Mouse (Mus musculus): Measurements from ENCODE around the gene Srrm2. TPM values are rescaled to one million over a fixed set of nuclear protein-coding genes. Genes with fewer than 3 reads are reported as not detected.

Gene Srrm2
- total RNA-seq, 1 experiment = 192 TPM

DNA sequence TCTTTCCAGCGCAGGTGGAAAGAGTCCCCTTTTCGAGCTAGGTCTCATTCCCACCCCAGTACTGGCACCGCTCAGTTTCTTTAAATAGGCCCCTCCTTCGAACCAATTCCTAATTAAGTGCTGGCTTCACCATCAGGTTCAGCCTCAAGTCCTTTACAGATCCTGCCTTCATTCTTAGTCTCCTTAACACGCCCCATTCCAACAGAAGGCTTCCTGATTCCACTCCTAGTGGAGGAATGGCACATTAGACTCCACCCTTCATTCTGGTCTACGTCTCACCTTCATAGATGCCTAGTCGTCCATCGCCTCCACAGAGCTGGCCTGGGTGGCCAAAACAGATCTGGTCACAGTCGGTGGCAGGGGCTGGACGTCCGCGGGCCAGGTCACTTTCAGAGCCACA, 47.4 kb upstream of the Srrm2 start:
- H3K9ac ChIP-seq (ENCODE audit: insufficient read depth, low read depth, low read length, poor library complexity, severe bottlenecking) = no peak overlapping the region
- no peak overlapping the region for H3K27ac ChIP-seq (ENCODE audit: insufficient read depth, low read depth, low read length, poor library complexity, severe bottlenecking)
- no peak for DNase-seq (ENCODE audit: low read depth, low spot score)
- no peaks in the 10 kb centered on the region for H3K9me3 ChIP-seq (ENCODE audit: control insufficient read depth, insufficient read depth, low read depth, low read length)
- TF ChIP-seq MAFK (IDR thresholded peaks at IDR 0.05; ENCODE audit: insufficient read depth, low read depth, low read length) (no peak), ZC3H11A (IDR thresholded peaks at IDR 0.05; ENCODE audit: borderline replicate concordance, low read depth, low read length) (no peak), CHD2 (IDR thresholded peaks at IDR 0.05; ENCODE audit: low read depth, low read length) (no peak), ZNF384 (IDR thresholded peaks at IDR 0.05; ENCODE audit: low read depth, low read length) (no peak), HCFC1 (IDR thresholded peaks at IDR 0.05; ENCODE audit: borderline replicate concordance, insufficient read depth, low read length) (no peak)
- in situ Hi-C loops (cut with MboI; ENCODE audit: low sequenced_read_pairs in 2 of 2, unreplicated experiment in 2 of 2) = no loop called here
- no peak overlapping the region for H3K4me3 ChIP-seq (ENCODE audit: insufficient read depth in 1 of 2, low read depth in 1 of 2, low read length in 2 of 2, poor library complexity in 1 of 2, severe bottlenecking in 1 of 2)
- peaks cover 0 to 20% of the 10 kb centered on the region in 2 experiments; a peak in 1 of 4 replicates for H3K4me1 ChIP-seq (ENCODE audit: control insufficient read depth in 2 of 2, insufficient read depth in 2 of 2, low read length in 2 of 2, poor library complexity in 1 of 2)
- no peaks in the 10 kb centered on the region for H3K36me3 ChIP-seq (ENCODE audit: control insufficient read depth, insufficient read depth, low read length, poor library complexity, severe bottlenecking)

DNA sequence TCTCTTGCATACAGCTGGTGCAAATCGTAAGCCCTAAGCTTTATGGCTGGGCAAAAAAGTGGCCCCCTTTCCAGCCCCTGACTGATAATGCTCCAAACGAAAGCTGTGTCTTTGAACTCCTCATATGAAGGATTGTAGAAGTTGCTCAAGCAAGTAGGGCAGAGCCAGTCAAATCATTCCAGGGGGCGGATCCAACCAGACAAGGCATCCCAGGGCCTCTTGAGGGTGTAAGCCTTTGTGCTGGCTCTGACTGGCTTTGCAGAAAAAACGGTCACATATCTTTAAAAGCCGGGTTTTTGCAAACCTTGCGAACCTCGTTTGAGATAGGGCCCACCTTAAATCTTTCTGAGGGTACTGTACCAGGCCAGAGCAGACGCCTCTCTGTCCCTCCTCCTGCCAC, 46.3 kb upstream of the Srrm2 start:
- in situ Hi-C loops (cut with MboI; ENCODE audit: low sequenced_read_pairs in 2 of 2, unreplicated experiment in 2 of 2) = no loop called here
- H3K36me3 ChIP-seq (ENCODE audit: control insufficient read depth, insufficient read depth, low read length, poor library complexity, severe bottlenecking) = no peaks in the 10 kb centered on the region
- DNase-seq (ENCODE audit: low read depth, low spot score) = no peak
- no peak overlapping the region for H3K27ac ChIP-seq (ENCODE audit: insufficient read depth, low read depth, low read length, poor library complexity, severe bottlenecking)
- peaks cover 0 to 20% of the 10 kb centered on the region in 2 experiments; a peak in 1 of 4 replicates for H3K4me1 ChIP-seq (ENCODE audit: control insufficient read depth in 2 of 2, insufficient read depth in 2 of 2, low read length in 2 of 2, poor library complexity in 1 of 2)
- no peaks in the 10 kb centered on the region for H3K9me3 ChIP-seq (ENCODE audit: control insufficient read depth, insufficient read depth, low read depth, low read length)
- TF ChIP-seq CHD2 (IDR thresholded peaks at IDR 0.05; ENCODE audit: low read depth, low read length) (no peak), MAFK (IDR thresholded peaks at IDR 0.05; ENCODE audit: insufficient read depth, low read depth, low read length) (no peak), ZNF384 (IDR thresholded peaks at IDR 0.05; ENCODE audit: low read depth, low read length) (no peak)
- H3K4me3 ChIP-seq (ENCODE audit: insufficient read depth in 1 of 2, low read depth in 1 of 2, low read length in 2 of 2, poor library complexity in 1 of 2, severe bottlenecking in 1 of 2) = no peak overlapping the region
- no peak overlapping the region for H3K9ac ChIP-seq (ENCODE audit: insufficient read depth, low read depth, low read length, poor library complexity, severe bottlenecking)

DNA sequence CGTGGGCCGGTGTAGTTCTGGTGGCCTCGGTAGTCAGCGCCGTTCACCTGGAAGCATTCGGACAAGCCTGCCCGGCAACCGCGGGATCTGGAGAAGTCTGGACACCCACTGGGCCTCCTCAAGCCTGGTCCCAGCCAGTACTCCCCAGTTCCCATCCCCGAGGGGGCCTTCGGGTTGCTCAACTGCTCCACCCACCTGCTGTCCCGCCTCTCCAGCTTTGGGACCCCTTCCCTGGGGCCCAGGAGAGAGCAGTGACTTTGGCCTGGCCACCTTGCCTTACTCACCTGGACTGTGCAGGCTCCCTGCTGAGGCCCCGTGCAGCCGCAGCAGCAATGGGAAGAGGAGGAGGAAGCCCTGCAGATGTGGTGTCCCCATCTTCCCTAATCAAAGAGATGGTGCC, 45.7 kb upstream of the Srrm2 start:
- no peak overlapping the region for H3K27ac ChIP-seq (ENCODE audit: insufficient read depth, low read depth, low read length, poor library complexity, severe bottlenecking)
- H3K36me3 ChIP-seq (ENCODE audit: control insufficient read depth, insufficient read depth, low read length, poor library complexity, severe bottlenecking) = no peaks in the 10 kb centered on the region
- peak overlapping the region; percentile 45 to 64; a peak in 3 of 4 replicates for H3K4me3 ChIP-seq (ENCODE audit: insufficient read depth in 1 of 2, low read depth in 1 of 2, low read length in 2 of 2, poor library complexity in 1 of 2, severe bottlenecking in 1 of 2)
- H3K9ac ChIP-seq (ENCODE audit: insufficient read depth, low read depth, low read length, poor library complexity, severe bottlenecking) = no peak overlapping the region
- in situ Hi-C loops (cut with MboI; ENCODE audit: low sequenced_read_pairs in 2 of 2, unreplicated experiment in 2 of 2) = no loop called here
- TF ChIP-seq CHD2 (IDR thresholded peaks at IDR 0.05; ENCODE audit: low read depth, low read length) (no peak), ZC3H11A (IDR thresholded peaks at IDR 0.05; ENCODE audit: borderline replicate concordance, low read depth, low read length) (no peak), HCFC1 (IDR thresholded peaks at IDR 0.05; ENCODE audit: borderline replicate concordance, insufficient read depth, low read length) (no peak), ZNF384 (IDR thresholded peaks at IDR 0.05; ENCODE audit: low read depth, low read length) (no peak), MAFK (IDR thresholded peaks at IDR 0.05; ENCODE audit: insufficient read depth, low read depth, low read length) (no peak)
- H3K4me1 ChIP-seq (ENCODE audit: control insufficient read depth in 2 of 2, insufficient read depth in 2 of 2, low read length in 2 of 2, poor library complexity in 1 of 2) = peaks cover 0 to 23% of the 10 kb centered on the region in 2 experiments; a peak in 1 of 4 replicates
- no peak for DNase-seq (ENCODE audit: low read depth, low spot score)
- no peaks in the 10 kb centered on the region for H3K9me3 ChIP-seq (ENCODE audit: control insufficient read depth, insufficient read depth, low read depth, low read length)

DNA sequence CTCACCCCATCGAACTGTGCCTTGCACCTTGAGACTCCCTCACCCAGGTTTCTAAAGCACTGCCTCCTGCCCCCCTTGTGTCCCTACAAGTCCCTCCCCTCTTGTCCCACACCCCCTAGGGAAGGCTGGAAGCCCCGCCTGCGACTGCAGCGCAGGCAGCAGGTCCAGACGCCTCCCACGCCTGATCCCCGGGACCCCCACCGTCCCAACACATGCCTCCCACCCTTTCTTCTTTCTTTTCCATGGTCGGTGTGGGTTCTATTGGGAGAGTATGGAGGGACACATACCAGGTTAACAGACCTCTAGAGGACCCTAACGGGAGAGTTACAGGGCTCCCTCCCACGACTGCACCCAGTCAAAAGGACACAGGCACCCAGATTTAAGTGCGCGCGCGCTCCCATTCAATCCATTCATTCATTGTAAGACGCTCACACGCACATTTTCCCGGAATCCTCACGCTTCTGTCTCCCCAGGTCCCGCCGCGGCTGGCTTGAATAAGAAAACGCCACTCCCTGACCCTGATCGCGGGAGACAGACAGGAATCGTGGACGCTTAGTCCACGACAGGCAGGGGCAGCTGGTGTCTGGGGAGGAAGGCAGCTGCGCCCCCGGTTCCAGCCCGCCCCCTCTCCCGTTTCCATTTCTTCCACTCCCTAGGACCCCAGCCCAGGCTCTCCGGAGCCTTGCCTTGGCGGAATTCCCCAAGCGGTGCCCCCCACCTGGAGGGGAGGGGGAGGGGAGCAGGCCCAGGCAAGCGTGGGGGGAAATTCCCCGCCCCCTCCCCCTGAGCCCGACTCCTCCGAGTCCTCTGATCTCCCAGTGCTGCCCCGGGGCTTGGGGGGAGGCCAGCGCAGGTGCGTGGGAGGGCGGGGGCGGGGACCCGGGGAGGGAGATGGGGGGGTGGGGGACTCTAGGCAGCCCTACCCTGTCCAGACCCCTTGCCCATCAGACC, 44.8 kb upstream of the Srrm2 start, which contains the start of gene Kremen2:
Kremen2 (minus strand) TSS at position 533 of the 951 bp plus-strand sequence.
- Histone ChIP-seq H3K9ac (ENCODE audit: insufficient read depth, low read depth, low read length, poor library complexity, severe bottlenecking) (peak within 1 kb of the TSS; percentile 48), H3K36me3 (ENCODE audit: control insufficient read depth, insufficient read depth, low read length, poor library complexity, severe bottlenecking) (no peaks in the 10 kb centered on the region), H3K27ac (ENCODE audit: insufficient read depth, low read depth, low read length, poor library complexity, severe bottlenecking) (no peak within 1 kb of the TSS), H3K4me3 (ENCODE audit: insufficient read depth in 1 of 2, low read depth in 1 of 2, low read length in 2 of 2, poor library complexity in 1 of 2, severe bottlenecking in 1 of 2) (peak within 1 kb of the TSS; percentile 64), H3K4me1 (ENCODE audit: control insufficient read depth in 2 of 2, insufficient read depth in 2 of 2, low read length in 2 of 2, poor library complexity in 1 of 2) (peaks cover 0 to 23% of the 10 kb centered on the region in 2 experiments; a peak in 1 of 4 replicates), H3K9me3 (ENCODE audit: control insufficient read depth, insufficient read depth, low read depth, low read length) (no peaks in the 10 kb centered on the region)
- no peak for DNase-seq (ENCODE audit: low read depth, low spot score)
- in situ Hi-C loops (cut with MboI; ENCODE audit: low sequenced_read_pairs in 2 of 2, unreplicated experiment in 2 of 2) = no loop called here
- TF ChIP-seq CHD2 (IDR thresholded peaks at IDR 0.05; ENCODE audit: low read depth, low read length) (no peak), MAFK (IDR thresholded peaks at IDR 0.05; ENCODE audit: insufficient read depth, low read depth, low read length) (no peak)
